Mouse (Mus musculus) embryonic facial prominence, embryonic 10.5 days (tissue): ENCODE data around the gene Smg9. TPM values are rescaled to one million over a fixed set of nuclear protein-coding genes. Genes with fewer than 3 reads are reported as not detected.
"Not testable (repeated sequence)": the region's sequence is repeated elsewhere in the genome, so short reads cannot be mapped to it uniquely, and the experiment has no call there.

ENCODE experiments used
- DNase-seq: peaks from one replicate; pipeline ENCODE4 v3.0.0-alpha.2; 2017; ENCODE audit warnings: low spot score
- H3K27ac ChIP-seq: fragments of 300-500 bp; sonication (generic); replicated peaks from 2 replicates; pipeline ENCODE4 v1.5.1; 2016; ENCODE audit warnings: mild to moderate bottlenecking
- H3K27me3 ChIP-seq: fragments of 300-500 bp; sonication (generic); replicated peaks from 2 replicates; pipeline ENCODE4 v1.6.1; 2016; ENCODE audit warnings: low read depth, mild to moderate bottlenecking; ENCODE audit not compliant: poor library complexity, severe bottlenecking
- H3K36me3 ChIP-seq: fragments of 300-500 bp; sonication (generic); replicated peaks from 2 replicates; pipeline ENCODE4 v1.6.1; 2016; ENCODE audit warnings: mild to moderate bottlenecking, moderate library complexity
- H3K4me1 ChIP-seq: fragments of 300-500 bp; sonication (generic); 2 replicates; pipeline ENCODE4 v1.6.1; 2016
- H3K4me3 ChIP-seq: fragments of 300-500 bp; sonication (generic); 2 replicates; pipeline ENCODE4 v1.5.1; 2016; ENCODE audit warnings: mild to moderate bottlenecking, moderate library complexity
- H3K9me3 ChIP-seq: fragments of 300-500 bp; sonication (generic); 2 replicates; pipeline ENCODE4 v1.6.1; 2016; ENCODE audit warnings: mild to moderate bottlenecking
- WGBS: fragments of 180-500 bp; shearing (Covaris S2); methylation state at CpG from one replicate; pipeline ENCODE4 v1.1.7; 2016; 5-methylcytosine and 5-hydroxymethylcytosine counted together
- polyA plus RNA-seq: library from polyadenylated mRNA; unstranded; fragments of >200 nt; fragmentation: Nextera tagmentation; extraction: Ambion mirVana; gene quantifications from 2 replicates; pipeline ENCODE4 v1.2.1, GENCODE M21; 2016

The Smg9 gene
- polyA plus RNA-seq, 1 experiment from 2014 or later: 25.8 TPM

GRCm38 (mm10) chr7:24400082-24400452, 648 bp downstream of the Smg9 start:
- no peak for DNase-seq
- peak overlapping the region; percentile 73 for H3K4me3 ChIP-seq
- peaks cover 10% of the 10 kb centered on the region; the same call in 1 of the 2 replicates for H3K9me3 ChIP-seq
- peaks cover 8% of the 10 kb centered on the region for H3K4me1 ChIP-seq
- 22% methylated on average over 3 of the region's 3 CpGs for WGBS
- no peaks in the 10 kb centered on the region for H3K27me3 ChIP-seq
- H3K36me3 ChIP-seq: peaks cover 41% of the 10 kb centered on the region
- peak overlapping the region; percentile 96 for H3K27ac ChIP-seq

- not testable (repeated sequence) for H3K27ac ChIP-seq, H3K4me1 ChIP-seq, H3K27me3 ChIP-seq, DNase-seq
- H3K9me3 ChIP-seq: peaks cover 10% of the 10 kb centered on the region; the same call in 1 of the 2 replicates
- H3K36me3 ChIP-seq: peaks cover 45% of the 10 kb centered on the region
- 91% methylated on average over 4 of the region's 4 CpGs for WGBS
- peak overlapping the region; percentile 73 for H3K4me3 ChIP-seq
Observed at GRCm38 (mm10) chr7:24400489-24400888, 1.1 kb downstream of the Smg9 start.

GRCm38 (mm10) chr7:24402851-24403250, 3.4 kb downstream of the Smg9 start:
- no peaks in the 10 kb centered on the region for H3K27me3 ChIP-seq
- WGBS: 99% methylated on average over 9 of the region's 9 CpGs

GRCm38 (mm10) chr7:24405649-24406048, 6.2 kb downstream of the Smg9 start:
- H3K9me3 ChIP-seq: peaks cover 5% of the 10 kb centered on the region; the same call in 1 of the 2 replicates
- no peak overlapping the region for H3K4me3 ChIP-seq
- WGBS: 93% methylated on average over 13 of the region's 13 CpGs
- H3K4me1 ChIP-seq: peaks cover 5% of the 10 kb centered on the region; the same call in 1 of the 2 replicates
- H3K36me3 ChIP-seq: peaks cover 84% of the 10 kb centered on the region
- no peak overlapping the region for H3K27ac ChIP-seq
- no peaks in the 10 kb centered on the region for H3K27me3 ChIP-seq
- no peak for DNase-seq

More at GRCm38 (mm10) chr7:24402851-24403250, 3.4 kb downstream of the Smg9 start:
- DNase-seq: no peak
- H3K9me3 ChIP-seq: peaks cover 10% of the 10 kb centered on the region; the same call in 1 of the 2 replicates
- H3K36me3 ChIP-seq: peaks cover 65% of the 10 kb centered on the region
- H3K4me3 ChIP-seq: no peak overlapping the region
- H3K4me1 ChIP-seq: peaks cover 8% of the 10 kb centered on the region
- H3K27ac ChIP-seq: no peak overlapping the region

- H3K4me1 ChIP-seq: no peaks in the 10 kb centered on the region
- H3K4me3 ChIP-seq: no peak overlapping the region
- peak; percentile 71 for DNase-seq
- peaks cover 77% of the 10 kb centered on the region for H3K36me3 ChIP-seq
- H3K9me3 ChIP-seq: peaks cover 5% of the 10 kb centered on the region; the same call in 1 of the 2 replicates
- 56% methylated on average over 5 of the region's 5 CpGs for WGBS
- no peak overlapping the region for H3K27ac ChIP-seq
- H3K27me3 ChIP-seq: no peaks in the 10 kb centered on the region
Observed at GRCm38 (mm10) chr7:24406528-24407344, 7.3 kb downstream of the Smg9 start.

GRCm38 (mm10) chr7:24408186-24408585, 8.8 kb downstream of the Smg9 start:
- no peak overlapping the region for H3K4me3 ChIP-seq
- H3K36me3 ChIP-seq: peaks cover 74% of the 10 kb centered on the region
- no peaks in the 10 kb centered on the region; the same call in 1 of the 2 replicates for H3K9me3 ChIP-seq
- no peak for DNase-seq
- no peak overlapping the region for H3K27ac ChIP-seq
- no peaks in the 10 kb centered on the region for H3K4me1 ChIP-seq
- 91% methylated on average over 9 of the region's 9 CpGs for WGBS
- H3K27me3 ChIP-seq: no peaks in the 10 kb centered on the region

GRCm38 (mm10) chr7:24410123-24410522, 10.7 kb downstream of the Smg9 start:
- DNase-seq: no peak
- Histone ChIP-seq H3K27ac (no peak overlapping the region), H3K27me3 (no peaks in the 10 kb centered on the region), H3K36me3 (peaks cover 63% of the 10 kb centered on the region), H3K4me1 (no peaks in the 10 kb centered on the region), H3K4me3 (no peak overlapping the region), H3K9me3 (no peaks in the 10 kb centered on the region; the same call in 1 of the 2 replicates)
- 92% methylated on average over 6 of the region's 6 CpGs for WGBS

- no peak for DNase-seq
- Histone ChIP-seq H3K27ac (no peak overlapping the region), H3K4me3 (no peak overlapping the region), H3K4me1 (no peaks in the 10 kb centered on the region), H3K9me3 (no peaks in the 10 kb centered on the region; the same call in 1 of the 2 replicates), H3K36me3 (peaks cover 57% of the 10 kb centered on the region), H3K27me3 (no peaks in the 10 kb centered on the region)
- WGBS: 86% methylated on average over 3 of the region's 3 CpGs
Observed at GRCm38 (mm10) chr7:24410831-24411230, 11.4 kb downstream of the Smg9 start.

- 0 out of 2 replicates have a peak, but pooled peaks cover 4% of the 10 kb centered on the region for H3K4me1 ChIP-seq
- WGBS: 86% methylated on average over 3 of the region's 3 CpGs
- H3K27ac ChIP-seq: no peak overlapping the region
- DNase-seq: no peak
- H3K36me3 ChIP-seq: peaks cover 46% of the 10 kb centered on the region
- no peaks in the 10 kb centered on the region; the same call in 1 of the 2 replicates for H3K9me3 ChIP-seq
- H3K4me3 ChIP-seq: no peak overlapping the region
- no peaks in the 10 kb centered on the region for H3K27me3 ChIP-seq
Observed at GRCm38 (mm10) chr7:24413630-24414029, 14.2 kb downstream of the Smg9 start.

- peaks cover 42% of the 10 kb centered on the region for H3K36me3 ChIP-seq
- H3K9me3 ChIP-seq: no peaks in the 10 kb centered on the region; the same call in 1 of the 2 replicates
- no peak for DNase-seq
- H3K27me3 ChIP-seq: no peaks in the 10 kb centered on the region
- H3K4me1 ChIP-seq: peaks cover 14% of the 10 kb centered on the region
- WGBS: 81% methylated on average over 7 of the region's 7 CpGs
- H3K27ac ChIP-seq: no peak overlapping the region
- H3K4me3 ChIP-seq: no peak overlapping the region
Observed at GRCm38 (mm10) chr7:24415261-24415660, 15.8 kb downstream of the Smg9 start.

- H3K4me3 ChIP-seq: no peak overlapping the region
- 77% methylated on average over 8 of the region's 8 CpGs for WGBS
- no peaks in the 10 kb centered on the region for H3K9me3 ChIP-seq
- DNase-seq: no peak
- no peaks in the 10 kb centered on the region for H3K27me3 ChIP-seq
- peaks cover 18% of the 10 kb centered on the region for H3K4me1 ChIP-seq
- H3K27ac ChIP-seq: peak overlapping the region; percentile 19; the same call in 1 of the 2 replicates
- peaks cover 59% of the 10 kb centered on the region for H3K36me3 ChIP-seq
Observed at GRCm38 (mm10) chr7:24419579-24419978, 20.2 kb downstream of the Smg9 start.

- no peaks in the 10 kb centered on the region for H3K27me3 ChIP-seq
- peaks cover 18% of the 10 kb centered on the region for H3K4me1 ChIP-seq
- H3K27ac ChIP-seq: no peak overlapping the region; the same call in 1 of the 2 replicates
- no peaks in the 10 kb centered on the region for H3K9me3 ChIP-seq
- DNase-seq: no peak
- 76% methylated on average over 7 of the region's 7 CpGs for WGBS
- no peak overlapping the region for H3K4me3 ChIP-seq
- peaks cover 50% of the 10 kb centered on the region for H3K36me3 ChIP-seq
Observed at GRCm38 (mm10) chr7:24421648-24422047, 22.2 kb downstream of the Smg9 start.

GRCm38 (mm10) chr7:24422251-24422650, 22.8 kb downstream of the Smg9 start:
- no peak overlapping the region for H3K27ac ChIP-seq
- H3K27me3 ChIP-seq: no peaks in the 10 kb centered on the region
- no peak for DNase-seq
- H3K4me1 ChIP-seq: peaks cover 17% of the 10 kb centered on the region
- peaks cover 44% of the 10 kb centered on the region for H3K36me3 ChIP-seq
- WGBS: 84% methylated on average over 8 of the region's 8 CpGs
- H3K9me3 ChIP-seq: no peaks in the 10 kb centered on the region
- H3K4me3 ChIP-seq: no peak overlapping the region
